8 mouse cellular contexts compared by ENCODE assay signal in the genomic region with DNA sequence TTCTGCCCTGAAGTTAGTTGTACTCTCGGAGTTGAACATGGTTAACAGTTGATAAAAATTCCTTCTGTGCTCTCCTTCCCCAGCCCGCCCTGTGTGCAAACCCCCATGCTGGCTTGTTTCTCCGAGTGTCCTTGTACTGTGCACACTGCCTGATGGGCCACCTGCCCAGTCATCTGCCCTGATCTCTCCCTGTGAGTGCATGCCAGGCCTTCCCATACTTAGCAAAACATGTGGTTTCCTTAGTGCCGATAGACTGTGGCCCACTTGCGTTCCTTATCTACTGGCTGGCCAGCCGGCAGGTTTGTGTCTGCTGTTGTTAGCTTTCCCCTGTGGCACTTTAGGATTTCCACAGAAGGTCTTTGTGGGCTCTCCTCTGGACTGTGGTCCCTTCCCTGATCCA. TPM values are rescaled to one million over a fixed set of nuclear protein-coding genes. Genes with fewer than 3 reads are reported as not detected.
A peak's percentile ranks its signal among the peaks of the same experiment; 100 is the strongest.
DNase-seq lines count a peak whose midpoint lies in the region; ATAC-seq lines count a peak whose summit lies in the region.
"Had no signal": no experiment of that assay in that cellular context is flagged by ENCODE, and none has a peak within 500 bp of the region (broad histone marks: within the 10 kb centered on the region; RNA-seq: fewer than 3 reads in every experiment).

No protein-coding gene starts in this region.

- intact Hi-C loops in left cerebral cortex, postnatal 4 days (cut with DNase I) = no loop called here
- intact Hi-C loops in left cerebral cortex, postnatal 10 days (cut with DNase I) = no loop called here
- intact Hi-C loops in heart, postnatal 10 days (cut with DNase I) = no loop called here

- peak; percentile 37 for DNase-seq in left cerebral cortex, postnatal 4 days
- no peak for DNase-seq in left cerebral cortex, postnatal 10 days (ENCODE audit: extremely low spot score in 1 of 2, low spot score in 2 of 2)
- peak; percentile 61 to 64 for DNase-seq in heart, postnatal 10 days
- no peak for DNase-seq in cerebellum, postnatal 36 days
- DNase-seq: right cerebral cortex, postnatal 14 days had no signal

- ATAC-seq in common myeloid progenitor, adult 5-6 weeks (replicated peaks; ENCODE audit: low read depth, poor library complexity, severe bottlenecking) = peak; percentile 34
- ATAC-seq in megakaryocyte progenitor cell, adult 5-6 weeks (replicated peaks; ENCODE audit: poor library complexity) = peak; percentile 36
- no peak for ATAC-seq in monocyte, adult 5-6 weeks (replicated peaks; ENCODE audit: insufficient number of reproducible peaks, low FRiP score, low TSS enrichment, poor library complexity, severe bottlenecking)

RNA-seq across cellular contexts. Expression of gene Bcr, which starts 6.3 kb away (rescaled TPM):
- 10 to 100 TPM; 91.0 to 94.5 TPM for total RNA-seq in left cerebral cortex, postnatal 4 days (2021)
- total RNA-seq in left cerebral cortex, postnatal 10 days (2021) = 10 to 100 TPM; 73.1 to 76.3 TPM
- 17.5 and 33.8 TPM in 2 replicates for total RNA-seq in common myeloid progenitor, adult 5-6 weeks (2017)
- 10 to 100 TPM; 11.1 to 11.7 TPM for total RNA-seq in heart, postnatal 10 days (2021)
- total RNA-seq in megakaryocyte progenitor cell, adult 5-6 weeks (2015) = 18.1 and 18.6 TPM in 2 replicates
- 23.0 and 28.2 TPM in 2 replicates for total RNA-seq in megakaryocyte progenitor cell, adult 5-6 weeks (2017)
- 7.1 to 13.3 TPM (median 13.1 TPM) in 3 replicates for total RNA-seq in monocyte, adult 5-6 weeks (2017)

RNA-seq across cellular contexts. Expression of gene Rab36, which starts 17.3 kb away (rescaled TPM):
- 10 to 100 TPM; 35.5 to 36.1 TPM for total RNA-seq in left cerebral cortex, postnatal 4 days (2021)
- total RNA-seq in left cerebral cortex, postnatal 10 days (2021) = 10 to 100 TPM; 39.1 to 41.8 TPM
- 0.23 and 0.63 TPM in 2 replicates for total RNA-seq in common myeloid progenitor, adult 5-6 weeks (2017)
- total RNA-seq in heart, postnatal 10 days (2021) = 1 to 10 TPM; 1.6 to 1.8 TPM
- 0.61 and 0.84 TPM in 2 replicates for total RNA-seq in megakaryocyte progenitor cell, adult 5-6 weeks (2015)
- total RNA-seq in megakaryocyte progenitor cell, adult 5-6 weeks (2017) = 0.67 TPM in 1 of 2 replicates, not detected in the other
- total RNA-seq in monocyte, adult 5-6 weeks (2017) = 0.39 to 6.9 TPM (median 1.2 TPM) in 3 replicates

RNA-seq across cellular contexts. Expression of gene Rsph14, which starts 21.7 kb away (rescaled TPM):
- total RNA-seq in left cerebral cortex, postnatal 4 days (2021) = under 1 TPM; 0.70 to 0.81 TPM
- total RNA-seq in left cerebral cortex, postnatal 10 days (2021) = under 1 TPM; 0.53 to 0.64 TPM
- not detected in 2 replicates for total RNA-seq in common myeloid progenitor, adult 5-6 weeks (2017)
- total RNA-seq in heart, postnatal 10 days (2021) = not detected
- total RNA-seq in megakaryocyte progenitor cell, adult 5-6 weeks (2015) = not detected in 2 replicates
- 0.96 TPM in 1 of 2 replicates, not detected in the other for total RNA-seq in megakaryocyte progenitor cell, adult 5-6 weeks (2017)
- total RNA-seq in monocyte, adult 5-6 weeks (2017) = not detected in 3 replicates

Comparison
In these comparisons a context has a peak if more than half of its experiments do, and no peak if none do; other contexts are left out.
1. DNase-seq: peak in left cerebral cortex, postnatal 4 days (single experiment) and heart, postnatal 10 days (2 of 2); none in left cerebral cortex, postnatal 10 days (0 of 2) and cerebellum, postnatal 36 days (0 of 2).